Mouse (Mus musculus) liver, adult 2 months (tissue): ENCODE measurements around the gene Vim. TPM values are rescaled to one million over a fixed set of nuclear protein-coding genes. Genes with fewer than 3 reads are reported as not detected.
"Not testable (repeated sequence)": the region's sequence is repeated elsewhere in the genome, so short reads cannot be mapped to it uniquely, and the experiment has no call there.

Experiments
- DNase-seq: peaks from one replicate; pipeline ENCODE4 v3.0.0-alpha.2; 2011; ENCODE audit warnings: low read depth, low spot score; ENCODE audit errors: extremely low read depth
- H3K27ac ChIP-seq: fragments of 200-500 bp; replicated peaks from 2 replicates; pipeline ENCODE4 v1.5.1; 2012; ENCODE audit warnings: low read depth, mild to moderate bottlenecking, control low read depth, inconsistent platforms, low read length; ENCODE audit not compliant: insufficient read depth
- H3K27me3 ChIP-seq: fragments of 200-500 bp; 2 replicates; pipeline ENCODE4 v1.6.1; 2012; ENCODE audit warnings: mild to moderate bottlenecking, moderate library complexity, low read length, inconsistent platforms; ENCODE audit not compliant: control insufficient read depth, insufficient read depth
- H3K36me3 ChIP-seq: fragments of 200-500 bp; 2 replicates; pipeline ENCODE4 v1.6.1; 2012; ENCODE audit warnings: low read length, inconsistent platforms; ENCODE audit not compliant: control insufficient read depth, insufficient read depth
- H3K4me1 ChIP-seq: fragments of 200-500 bp; 2 replicates; pipeline ENCODE4 v1.6.1; 2011; ENCODE audit warnings: low read length; ENCODE audit not compliant: control insufficient read depth, insufficient read depth
- H3K4me3 ChIP-seq: fragments of 200-500 bp; 2 replicates; pipeline ENCODE4 v1.5.1; 2011; ENCODE audit warnings: low read depth, mild to moderate bottlenecking, control low read depth, low read length, moderate library complexity; ENCODE audit not compliant: insufficient read depth
- H3K79me2 ChIP-seq: fragments of 200-500 bp; 2 replicates; pipeline ENCODE4 v1.6.1; 2012; ENCODE audit warnings: inconsistent platforms, mild to moderate bottlenecking, low read length, moderate library complexity; ENCODE audit not compliant: control insufficient read depth, insufficient read depth
- H3K9ac ChIP-seq: fragments of 200-500 bp; 2 replicates; pipeline ENCODE4 v1.6.1; 2012; ENCODE audit warnings: low read depth, mild to moderate bottlenecking, control low read depth, inconsistent platforms, low read length
- CTCF ChIP-seq: fragments of 200-500 bp; IDR thresholded peaks from 2 replicates; pipeline ENCODE4 v1.5.1; 2011; ENCODE audit warnings: low read depth, low read length, control low read depth
- POLR2A ChIP-seq: fragments of 200-500 bp; IDR thresholded peaks from 2 replicates; pipeline ENCODE4 v1.6.1; 2011; ENCODE audit warnings: low read length, control low read depth; ENCODE audit not compliant: insufficient read depth; ENCODE audit errors: extremely low read depth
- WGBS: fragments of 180-500 bp; shearing (Covaris S2); methylation state at CpG from one replicate; pipeline ENCODE4 v1.1.7; 2018; 5-methylcytosine and 5-hydroxymethylcytosine counted together
- polyA plus RNA-seq: library from polyadenylated mRNA; depleted of rRNA; stranded (reverse); fragments of >200 nt; gene quantifications from 2 replicates; pipeline ENCODE4 v1.2.3, GENCODE M21; 2012
- total RNA-seq: library from RNA; depleted of rRNA; stranded (reverse); fragments of >200 nt; gene quantifications from 2 replicates; pipeline ENCODE4 v1.2.3, GENCODE M21; 2014

Gene Vim
- total and polyA plus RNA-seq, 2 experiments: 18.4 to 34.6 TPM

DNA sequence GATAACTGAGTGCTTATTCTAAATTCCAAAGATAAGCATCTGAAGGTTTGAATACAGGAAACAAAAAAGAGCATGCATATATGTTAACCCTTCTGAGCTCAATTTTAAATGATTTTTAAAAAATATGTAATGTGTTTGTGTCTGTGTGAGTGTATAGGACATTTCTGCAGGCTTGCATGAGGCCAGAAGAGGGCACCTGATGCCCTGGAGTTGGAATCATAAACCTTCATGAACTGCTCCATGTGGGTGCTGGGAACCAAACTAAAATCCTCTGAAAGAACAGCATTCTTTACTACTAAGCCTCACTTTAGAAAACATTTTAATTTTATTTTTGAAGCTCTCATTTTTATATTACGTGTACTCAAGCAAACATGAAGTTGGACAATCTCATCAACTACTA is 3.7 kb downstream of the Vim start:
- DNase-seq: no peak
- Histone ChIP-seq H3K27me3 (0 out of 2 replicates have a peak, but pooled peaks cover 2% of the 10 kb centered on the region), H3K4me1 (peaks cover 3% of the 10 kb centered on the region; the same call in 1 of the 2 replicates), H3K9ac (no peak overlapping the region), H3K79me2 (no peaks in the 10 kb centered on the region), H3K4me3 (no peak overlapping the region), H3K27ac (no peak overlapping the region), H3K36me3 (peaks cover 8% of the 10 kb centered on the region)
- 98% methylated on average over 1 of the region's 1 CpGs for WGBS
- TF ChIP-seq POLR2A: no peak
- no peak for TF ChIP-seq CTCF

DNA sequence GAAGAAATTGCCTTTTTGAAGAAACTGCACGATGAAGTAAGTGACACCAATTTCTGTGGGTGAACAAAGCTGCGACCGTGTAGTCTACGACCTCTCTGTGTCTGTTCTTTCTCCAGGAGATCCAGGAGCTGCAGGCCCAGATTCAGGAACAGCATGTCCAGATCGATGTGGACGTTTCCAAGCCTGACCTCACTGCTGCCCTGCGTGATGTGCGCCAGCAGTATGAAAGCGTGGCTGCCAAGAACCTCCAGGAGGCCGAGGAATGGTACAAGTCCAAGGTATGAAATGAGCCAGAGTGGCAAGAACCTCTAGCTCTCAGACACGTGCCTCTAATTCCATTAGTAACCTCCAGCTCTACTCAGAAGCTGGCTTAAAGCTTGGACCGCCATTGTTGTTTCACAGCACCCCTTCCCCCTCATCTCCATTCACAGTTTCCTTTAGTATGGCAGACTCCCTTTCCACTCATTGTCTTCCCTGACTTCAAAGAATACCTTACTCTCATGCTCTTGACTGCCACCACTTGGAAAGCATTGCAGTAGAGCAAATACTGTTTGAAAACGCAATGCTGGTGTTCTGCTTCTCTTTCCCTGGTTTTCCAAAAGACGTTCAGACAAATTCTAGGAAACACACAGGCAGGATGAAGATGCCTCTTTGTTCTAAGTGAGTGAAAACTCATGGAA is 4.9 kb downstream of the Vim start:
- DNase-seq: no peak
- TF ChIP-seq POLR2A (no peak), CTCF (no peak)
- H3K36me3 ChIP-seq: peaks cover 8% of the 10 kb centered on the region
- 78% methylated on average over 14 of the region's 14 CpGs for WGBS
- H3K4me1 ChIP-seq: peaks cover 3% of the 10 kb centered on the region; the same call in 1 of the 2 replicates
- no peak overlapping the region for H3K27ac ChIP-seq
- no peak overlapping the region for H3K9ac ChIP-seq
- no peak overlapping the region for H3K4me3 ChIP-seq
- 0 out of 2 replicates have a peak, but pooled peaks cover 2% of the 10 kb centered on the region for H3K27me3 ChIP-seq
- H3K79me2 ChIP-seq: no peaks in the 10 kb centered on the region

DNA sequence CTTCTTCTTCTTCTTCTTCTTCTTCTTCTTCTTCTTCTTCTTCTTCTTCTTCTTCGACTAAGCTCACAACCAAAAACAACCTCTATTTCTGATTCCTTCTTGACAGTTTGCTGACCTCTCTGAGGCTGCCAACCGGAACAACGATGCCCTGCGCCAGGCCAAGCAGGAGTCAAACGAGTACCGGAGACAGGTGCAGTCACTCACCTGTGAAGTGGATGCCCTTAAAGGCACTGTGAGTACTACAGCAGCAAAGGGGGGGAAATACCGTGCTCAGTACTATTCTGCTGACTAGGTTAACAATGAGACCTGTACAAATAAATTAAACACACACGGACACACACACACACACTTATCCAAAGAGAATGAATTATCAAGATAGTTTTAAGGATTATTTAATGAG is 5.6 kb downstream of the Vim start:
- Histone ChIP-seq H3K27ac (no peak overlapping the region), H3K4me1 (peaks cover 3% of the 10 kb centered on the region; the same call in 1 of the 2 replicates), H3K27me3 (0 out of 2 replicates have a peak, but pooled peaks cover 2% of the 10 kb centered on the region), H3K36me3 (peaks cover 8% of the 10 kb centered on the region), H3K4me3 (no peak overlapping the region), H3K79me2 (no peaks in the 10 kb centered on the region), H3K9ac (no peak overlapping the region)
- TF ChIP-seq POLR2A (no peak), CTCF (no peak)
- no peak for DNase-seq
- 91% methylated on average over 8 of the region's 8 CpGs for WGBS

DNA sequence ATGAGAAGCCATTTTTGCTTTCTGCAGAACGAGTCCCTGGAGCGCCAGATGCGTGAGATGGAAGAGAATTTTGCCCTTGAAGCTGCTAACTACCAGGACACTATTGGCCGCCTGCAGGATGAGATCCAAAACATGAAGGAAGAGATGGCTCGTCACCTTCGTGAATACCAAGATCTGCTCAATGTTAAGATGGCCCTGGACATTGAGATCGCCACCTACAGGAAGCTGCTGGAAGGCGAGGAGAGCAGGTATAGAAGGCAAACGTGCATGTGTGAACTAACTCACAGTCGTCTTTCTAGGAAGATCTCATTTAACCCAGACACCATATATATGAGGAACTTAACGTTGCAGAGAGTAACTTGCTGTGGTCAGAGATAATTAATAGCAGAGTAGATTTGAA is 6.3 kb downstream of the Vim start:
- Histone ChIP-seq H3K4me3 (no peak overlapping the region), H3K36me3 (peaks cover 8% of the 10 kb centered on the region), H3K4me1 (no peaks in the 10 kb centered on the region), H3K9ac (no peak overlapping the region), H3K27ac (no peak overlapping the region), H3K79me2 (no peaks in the 10 kb centered on the region), H3K27me3 (no peaks in the 10 kb centered on the region)
- TF ChIP-seq CTCF: peak; percentile 34; the same call in 1 of the 2 replicates
- no peak for TF ChIP-seq POLR2A
- no peak for DNase-seq
- 61% methylated on average over 11 of the region's 11 CpGs for WGBS

DNA sequence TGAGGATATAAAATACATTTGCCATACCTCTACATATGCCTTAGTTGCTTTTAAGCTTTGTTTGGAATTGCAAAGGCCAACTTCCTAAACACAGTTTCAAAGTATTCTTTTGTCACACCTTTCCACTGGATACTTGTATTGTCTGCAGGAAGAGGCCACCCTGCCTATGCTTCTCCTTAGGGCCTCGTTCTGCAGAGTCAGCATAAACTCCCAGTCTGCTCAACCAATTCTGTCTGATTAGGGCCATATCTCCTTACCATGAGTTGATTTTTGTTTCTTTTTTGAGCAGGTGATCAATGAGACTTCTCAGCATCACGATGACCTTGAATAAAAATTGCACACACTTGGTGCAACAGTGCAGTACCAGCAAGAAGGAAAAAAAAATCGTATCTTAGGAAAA is 8.5 kb downstream of the Vim start:
- H3K9ac ChIP-seq: no peak overlapping the region
- no peak for DNase-seq
- no peaks in the 10 kb centered on the region for H3K27me3 ChIP-seq
- H3K4me3 ChIP-seq: no peak overlapping the region
- TF ChIP-seq POLR2A: no peak
- no peak for TF ChIP-seq CTCF
- no peaks in the 10 kb centered on the region for H3K79me2 ChIP-seq
- WGBS: 68% methylated on average over 3 of the region's 3 CpGs
- peaks cover 8% of the 10 kb centered on the region for H3K36me3 ChIP-seq
- H3K27ac ChIP-seq: no peak overlapping the region
- no peaks in the 10 kb centered on the region for H3K4me1 ChIP-seq

DNA sequence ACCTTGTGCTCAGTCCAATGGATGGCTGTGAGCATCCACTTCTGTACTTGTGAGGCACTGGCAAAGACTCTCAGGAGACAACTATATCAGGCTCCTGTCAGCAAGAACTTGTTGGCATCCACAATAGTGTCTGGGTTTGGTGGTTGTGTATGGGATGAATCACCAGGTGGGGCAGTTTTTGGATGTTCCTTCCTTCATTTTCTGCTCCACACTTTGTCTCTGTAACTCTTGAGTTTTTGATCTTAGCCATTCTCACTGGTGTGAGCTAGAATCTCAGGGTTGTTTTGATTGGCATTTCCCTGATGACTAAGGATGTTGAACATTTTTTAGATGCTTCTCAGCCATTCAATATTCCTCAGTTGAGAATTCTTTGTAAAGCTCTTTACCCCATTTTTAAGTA is 10.0 kb downstream of the Vim start:
- not testable (repeated sequence) for H3K79me2 ChIP-seq, H3K4me1 ChIP-seq, H3K4me3 ChIP-seq, H3K27ac ChIP-seq, H3K27me3 ChIP-seq, H3K9ac ChIP-seq, H3K36me3 ChIP-seq, DNase-seq
